Mouse (Mus musculus) heart, postnatal 25 days (tissue): Measurements from ENCODE around the gene Uvrag. TPM values are rescaled to one million over a fixed set of nuclear protein-coding genes. Genes with fewer than 3 reads are reported as not detected.

Source experiments
- DNase-seq: peaks from one replicate; pipeline ENCODE4 v3.0.0; 2022; ENCODE audit warnings: low spot score
- intact Hi-C: fragments of 180-260 bp; cut with DNase I; formaldehyde crosslinking; loops from one replicate; pipeline ENCODE4 v1.15.1; 2025
- total RNA-seq, 2 experiments: library from RNA; stranded (reverse); gene quantifications; 2 replicates each; pipeline ENCODE4 v1.2.3; 2021

Uvrag gene
- total RNA-seq, 2 experiments from 2014 or later, result 24.9 to 26.3 TPM

GRCm38 (mm10) chr7:99101767-99102593 lies 39.0 kb downstream of the Uvrag start:
- intact Hi-C loops, result no loop called here
- DNase-seq, result no peak

GRCm38 (mm10) chr7:99101076-99101475 lies 39.9 kb downstream of the Uvrag start:
- intact Hi-C loops, result no loop called here
- DNase-seq, result no peak

- no peak for DNase-seq
- intact Hi-C loops, result no loop called here
Measured at GRCm38 (mm10) chr7:99100573-99100972, 40.4 kb downstream of the Uvrag start.

GRCm38 (mm10) chr7:99100087-99100486 lies 40.9 kb downstream of the Uvrag start:
- intact Hi-C loops, result no loop called here
- no peak for DNase-seq

- intact Hi-C loops, result no loop called here
Measured at GRCm38 (mm10) chr7:99097781-99098180, 43.2 kb downstream of the Uvrag start.

GRCm38 (mm10) chr7:99097128-99097527 lies 43.8 kb downstream of the Uvrag start:
- no peak for DNase-seq
- intact Hi-C loops, result no loop called here

More at GRCm38 (mm10) chr7:99097781-99098180, 43.2 kb downstream of the Uvrag start:
- DNase-seq, result no peak

GRCm38 (mm10) chr7:99095191-99095590 lies 45.8 kb downstream of the Uvrag start:
- intact Hi-C loops, result no loop called here
- DNase-seq, result no peak

GRCm38 (mm10) chr7:99094336-99094735 lies 46.6 kb downstream of the Uvrag start:
- intact Hi-C loops, result no loop called here
- DNase-seq, result no peak

GRCm38 (mm10) chr7:99091915-99092645 lies 48.9 kb downstream of the Uvrag start:
- no peak for DNase-seq
- intact Hi-C loops, result no loop called here

- intact Hi-C loops, result no loop called here
Measured at GRCm38 (mm10) chr7:99089716-99090115, 51.2 kb downstream of the Uvrag start.

GRCm38 (mm10) chr7:99088576-99089346 lies 52.2 kb downstream of the Uvrag start:
- intact Hi-C loops, result no loop called here
- DNase-seq, result no peak

More at GRCm38 (mm10) chr7:99089716-99090115, 51.2 kb downstream of the Uvrag start:
- DNase-seq, result no peak

GRCm38 (mm10) chr7:99087581-99087980 lies 53.4 kb downstream of the Uvrag start:
- intact Hi-C loops, result no loop called here

GRCm38 (mm10) chr7:99086646-99087443 lies 54.1 kb downstream of the Uvrag start:
- intact Hi-C loops, result no loop called here
- no peak for DNase-seq

More at GRCm38 (mm10) chr7:99087581-99087980, 53.4 kb downstream of the Uvrag start:
- DNase-seq, result no peak

GRCm38 (mm10) chr7:99085249-99085648 lies 55.7 kb downstream of the Uvrag start:
- intact Hi-C loops, result no loop called here
- peak; percentile 54 for DNase-seq

GRCm38 (mm10) chr7:99079522-99079921 lies 61.4 kb downstream of the Uvrag start:
- intact Hi-C loops, result loop anchor here (2.0 to 5.0 kb wide), 3 partner anchors 197 to 337 kb away; partner anchors contain the start of gene Wnt11
- no peak for DNase-seq

GRCm38 (mm10) chr7:99078805-99079204 lies 62.1 kb downstream of the Uvrag start:
- DNase-seq, result no peak
- intact Hi-C loops, result loop anchor here (2.0 to 5.0 kb wide), 3 partner anchors 197 to 337 kb away; partner anchors contain the start of gene Wnt11

GRCm38 (mm10) chr7:99077234-99077633 lies 63.7 kb downstream of the Uvrag start:
- intact Hi-C loops, result loop anchor here (5.0 kb wide), 2 partner anchors 195 to 335 kb away; no protein-coding TSS in a partner anchor
- DNase-seq, result peak; percentile 25

GRCm38 (mm10) chr7:99075101-99075500 lies 65.8 kb downstream of the Uvrag start:
- intact Hi-C loops, result loop anchor here (5.0 kb wide), 2 partner anchors 193 to 333 kb away; no protein-coding TSS in a partner anchor
- DNase-seq, result no peak

- no peak for DNase-seq
- intact Hi-C loops, result no loop called here
Measured at GRCm38 (mm10) chr7:99073734-99074372, 67.1 kb downstream of the Uvrag start.
